Mouse (Mus musculus): Measurements from ENCODE around the gene Rgsl1.

Gene Rgsl1

DNA sequence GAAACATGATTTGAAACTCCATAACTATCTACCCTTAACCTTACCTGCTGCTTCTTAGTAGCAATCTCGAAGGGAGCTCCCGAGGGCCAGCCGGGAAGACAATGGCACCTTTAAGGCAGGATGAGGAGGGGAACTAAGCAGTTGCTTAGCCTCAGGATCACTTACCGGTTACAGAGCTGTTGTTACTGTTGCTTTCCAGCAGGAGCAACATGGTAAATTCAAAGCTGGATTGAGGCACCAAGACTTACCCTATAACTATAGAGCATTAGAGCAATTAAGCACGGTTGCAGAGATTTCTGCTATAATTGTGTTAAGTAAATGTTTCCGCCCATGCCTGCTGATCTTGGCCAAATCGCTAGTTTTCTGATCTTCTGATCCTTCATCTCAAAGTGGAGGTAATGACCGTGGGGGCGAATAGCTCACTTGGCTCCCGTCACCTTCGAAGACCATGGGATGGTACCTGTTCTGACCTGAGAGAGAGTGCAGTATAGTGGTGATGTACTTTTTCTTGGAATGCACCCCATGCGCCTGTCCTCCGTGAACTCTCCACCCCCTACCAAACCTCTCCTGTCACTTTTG lies 104.4 kb downstream of the Rgsl1 start:
- no peak for DNase-seq

DNA sequence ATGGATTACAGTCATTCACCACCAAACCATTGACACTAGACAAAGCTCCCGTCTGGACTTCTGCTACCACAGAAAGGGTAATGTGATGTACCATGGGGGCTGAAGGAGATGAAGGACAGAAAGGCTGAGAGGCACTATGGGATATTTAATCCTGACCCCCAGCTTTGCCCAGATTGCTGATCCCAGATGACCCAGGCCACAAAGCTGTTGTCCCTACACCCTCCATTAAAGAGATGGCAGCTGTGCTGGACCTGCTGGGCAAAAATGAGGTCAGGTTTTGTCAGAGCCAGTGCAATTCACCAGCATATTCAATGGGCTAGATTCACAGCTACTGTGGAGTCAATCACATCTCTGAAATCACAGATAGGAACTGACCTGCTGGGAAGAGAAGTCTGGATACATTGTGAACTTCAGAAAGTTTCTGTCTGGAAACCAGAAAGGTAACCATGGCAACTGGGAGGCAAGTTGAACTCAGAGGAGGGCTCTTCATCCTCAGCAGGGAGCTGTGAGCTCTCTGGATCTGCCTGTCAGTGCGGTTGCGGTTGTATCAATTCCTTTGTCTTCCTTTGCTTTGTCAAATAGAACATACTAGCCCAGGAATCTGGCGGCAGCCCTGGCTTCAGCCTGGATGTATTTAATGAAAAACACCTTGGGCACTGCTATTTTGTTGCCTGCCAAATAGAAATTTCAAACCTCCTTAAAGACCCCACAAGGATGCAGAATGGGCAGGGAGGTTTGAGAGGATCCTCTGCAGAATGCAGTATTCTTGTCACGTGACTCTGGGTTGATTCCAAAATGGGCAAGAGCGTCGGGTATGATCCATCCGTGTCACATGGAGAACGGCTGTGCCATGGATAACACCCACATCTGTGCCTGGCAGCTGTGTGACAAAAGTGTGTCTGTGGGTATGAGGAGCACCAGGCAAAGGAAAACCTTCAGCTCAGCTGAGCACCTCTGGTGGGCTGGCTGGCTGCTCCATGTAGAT lies 106.5 kb downstream of the Rgsl1 start:
- DNase-seq: no peak

DNA sequence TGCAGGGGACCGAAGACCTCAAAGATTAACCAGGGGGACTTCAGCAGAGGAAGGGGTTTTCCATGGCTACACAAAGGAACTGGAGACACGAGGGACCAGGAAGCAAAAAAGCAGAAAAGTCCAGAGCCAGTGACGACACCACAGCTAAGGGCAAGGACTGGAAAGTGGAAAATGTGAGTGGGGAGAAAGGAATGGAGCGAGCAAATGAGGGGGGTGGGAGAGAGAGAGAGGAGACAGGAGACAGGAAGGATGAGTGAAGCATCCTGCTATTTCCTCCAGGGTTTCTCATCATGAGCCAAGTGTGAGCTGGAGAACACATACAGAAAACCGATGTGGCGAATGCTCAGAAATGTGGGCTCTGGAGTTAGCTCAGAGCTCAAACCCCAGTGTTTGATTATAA lies 107.8 kb downstream of the Rgsl1 start:
- DNase-seq: no peak

DNA sequence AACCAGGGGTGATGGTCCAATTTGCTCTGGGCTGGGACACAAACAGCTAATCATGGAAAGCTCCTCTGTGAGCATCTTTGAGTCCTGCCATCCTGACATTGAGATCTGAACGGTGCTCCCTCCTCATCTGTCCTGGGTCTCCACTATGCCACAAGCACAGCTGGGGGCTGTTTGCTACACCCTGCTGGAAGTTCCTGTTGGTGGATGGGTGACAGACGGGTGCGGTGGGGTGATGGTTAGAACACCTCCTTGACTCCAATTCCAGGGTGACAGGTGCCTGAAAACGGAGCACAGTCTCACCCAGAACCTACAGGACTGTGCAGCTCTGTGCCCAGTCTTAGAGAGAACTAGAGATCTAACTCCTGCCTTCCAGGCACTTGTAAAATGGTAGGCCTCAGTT lies 109.1 kb downstream of the Rgsl1 start:
- DNase-seq: no peak

DNA sequence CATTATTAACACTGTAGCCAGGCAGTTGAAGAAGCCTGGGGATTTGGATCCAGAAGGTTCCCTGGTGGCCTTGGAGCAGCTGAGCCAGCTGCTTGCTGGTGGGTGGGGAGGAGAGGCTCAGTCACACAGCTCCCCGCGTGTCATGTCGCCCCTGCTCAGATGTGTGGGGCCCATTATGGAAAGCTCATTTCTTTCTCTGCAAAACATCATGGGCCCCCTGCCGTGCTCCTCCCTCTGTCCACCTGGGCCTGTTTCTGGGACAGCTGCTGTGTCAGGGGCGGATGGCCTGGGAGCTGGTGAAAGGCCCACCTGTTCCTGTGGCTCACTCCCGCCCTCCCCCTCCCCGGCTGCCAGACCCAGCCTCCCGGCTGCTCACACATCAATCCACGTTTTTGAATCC lies 110.8 kb downstream of the Rgsl1 start:
- DNase-seq: peak in 1 of 2 experiments; percentile 42

DNA sequence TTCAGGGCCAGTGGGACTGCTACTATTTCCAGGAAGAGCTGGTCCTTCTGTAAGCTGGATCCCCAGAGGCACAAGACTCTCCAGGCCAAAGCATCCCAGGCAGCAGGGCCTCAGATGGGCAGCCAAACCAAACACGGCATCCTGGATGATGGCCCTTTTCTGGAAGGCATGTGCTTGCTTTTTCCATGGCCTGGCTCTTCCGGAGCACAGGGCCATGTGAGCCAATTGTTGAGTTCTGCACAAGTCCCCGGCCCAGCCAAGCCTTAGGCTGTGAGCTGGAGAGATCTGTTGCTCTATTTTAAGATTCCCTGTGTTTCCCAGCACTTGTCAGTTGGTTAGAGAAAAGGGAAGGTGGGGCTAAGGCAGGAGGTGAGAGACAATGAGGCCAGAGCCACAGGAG lies 113.3 kb downstream of the Rgsl1 start:
- peak in 1 of 2 experiments; percentile 17 for DNase-seq

DNA sequence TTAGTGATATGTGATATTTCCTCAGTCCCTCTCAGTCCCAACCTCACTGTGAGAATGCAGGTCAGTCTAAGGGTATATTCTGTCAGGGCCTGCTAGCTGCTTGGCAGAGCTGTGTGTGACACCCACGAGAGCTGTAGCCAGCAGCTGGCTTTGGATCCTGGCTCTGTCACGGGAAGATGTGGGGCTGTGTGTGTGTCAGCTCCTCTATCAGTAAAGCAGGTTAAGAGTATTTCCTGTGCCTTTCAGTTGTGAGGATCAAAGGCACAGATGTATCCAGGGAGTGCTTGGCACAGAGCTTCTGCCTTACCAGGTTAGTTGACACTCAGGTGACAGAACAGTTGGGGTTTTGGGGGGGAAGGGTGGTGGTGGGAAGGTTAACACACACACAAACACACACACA lies 114.1 kb downstream of the Rgsl1 start:
- DNase-seq: no peak
